Mouse (Mus musculus): ENCODE results near the gene C2cd2.

Gene C2cd2

DNA sequence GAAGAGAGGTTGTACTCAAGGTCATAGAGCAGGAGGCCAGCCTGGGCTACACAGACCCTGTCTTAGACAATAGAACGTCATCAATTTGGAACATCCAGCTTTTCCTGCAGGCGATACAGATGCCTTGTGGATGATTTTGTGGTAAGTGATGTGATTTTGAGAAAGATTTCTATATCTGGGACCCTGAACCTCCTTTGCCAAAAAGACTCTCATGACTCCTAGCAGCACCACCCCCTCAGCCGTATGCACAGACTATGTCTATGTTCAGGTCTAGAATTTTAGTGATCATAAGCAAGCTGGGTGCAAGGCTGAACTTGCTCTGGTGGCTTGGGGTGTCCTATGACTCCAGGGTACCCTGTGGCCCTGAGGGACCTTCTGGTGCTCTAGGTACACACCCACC is 156.8 kb downstream of the C2cd2 start:
- no peak for DNase-seq
